Mouse (Mus musculus) kidney, adult 2 months (tissue): ENCODE results near the gene Hdac7. TPM values are rescaled to one million over a fixed set of nuclear protein-coding genes. Genes with fewer than 3 reads are reported as not detected.

ENCODE experiments used
- DNase-seq: peaks from one replicate; pipeline ENCODE4 v3.0.0; 2021
- H3K27ac ChIP-seq: fragments of 200-500 bp; 2 replicates; pipeline ENCODE4 v1.5.1; 2012; ENCODE audit warnings: low read depth, low read length, control low read depth, inconsistent platforms; ENCODE audit not compliant: insufficient read depth
- H3K27me3 ChIP-seq: fragments of 200-500 bp; replicated peaks from 2 replicates; pipeline ENCODE4 v1.6.1; 2012; ENCODE audit warnings: mild to moderate bottlenecking, moderate library complexity, low read length, inconsistent platforms; ENCODE audit not compliant: control insufficient read depth, insufficient read depth
- H3K36me3 ChIP-seq: fragments of 200-500 bp; 2 replicates; pipeline ENCODE4 v1.6.1; 2012; ENCODE audit warnings: mild to moderate bottlenecking, moderate library complexity, low read length, inconsistent platforms; ENCODE audit not compliant: control insufficient read depth, insufficient read depth
- H3K4me1 ChIP-seq: fragments of 200-500 bp; 2 replicates; pipeline ENCODE4 v1.6.1; 2011; ENCODE audit warnings: low read length; ENCODE audit not compliant: control insufficient read depth, insufficient read depth
- H3K4me3 ChIP-seq: fragments of 200-500 bp; 2 replicates; pipeline ENCODE4 v1.5.1; 2011; ENCODE audit warnings: mild to moderate bottlenecking, low read depth, low read length, control low read depth; ENCODE audit not compliant: insufficient read depth
- CTCF ChIP-seq: fragments of 200-500 bp; conservative IDR thresholded peaks from 2 replicates; pipeline ENCODE4 v1.5.1; 2011; ENCODE audit warnings: low read depth, mild to moderate bottlenecking, control low read depth, low read length, moderate library complexity, mixed read lengths; ENCODE audit not compliant: insufficient read depth, insufficient read length
- POLR2A ChIP-seq: fragments of 200-500 bp; IDR thresholded peaks from one replicate; pipeline ENCODE4 v1.6.1; 2011; ENCODE audit warnings: low read depth, low read length, control low read depth
- WGBS: fragments of 180-500 bp; shearing (Covaris S2); methylation state at CpG from one replicate; pipeline ENCODE4 v1.1.7; 2018; 5-methylcytosine and 5-hydroxymethylcytosine counted together
- polyA plus RNA-seq: library from polyadenylated mRNA; depleted of rRNA; stranded (reverse); fragments of >200 nt; gene quantifications from 2 replicates; pipeline ENCODE4 v1.2.3, GENCODE M21; 2012

Gene Hdac7
- polyA plus RNA-seq, 1 experiment: 41.6 TPM

DNA sequence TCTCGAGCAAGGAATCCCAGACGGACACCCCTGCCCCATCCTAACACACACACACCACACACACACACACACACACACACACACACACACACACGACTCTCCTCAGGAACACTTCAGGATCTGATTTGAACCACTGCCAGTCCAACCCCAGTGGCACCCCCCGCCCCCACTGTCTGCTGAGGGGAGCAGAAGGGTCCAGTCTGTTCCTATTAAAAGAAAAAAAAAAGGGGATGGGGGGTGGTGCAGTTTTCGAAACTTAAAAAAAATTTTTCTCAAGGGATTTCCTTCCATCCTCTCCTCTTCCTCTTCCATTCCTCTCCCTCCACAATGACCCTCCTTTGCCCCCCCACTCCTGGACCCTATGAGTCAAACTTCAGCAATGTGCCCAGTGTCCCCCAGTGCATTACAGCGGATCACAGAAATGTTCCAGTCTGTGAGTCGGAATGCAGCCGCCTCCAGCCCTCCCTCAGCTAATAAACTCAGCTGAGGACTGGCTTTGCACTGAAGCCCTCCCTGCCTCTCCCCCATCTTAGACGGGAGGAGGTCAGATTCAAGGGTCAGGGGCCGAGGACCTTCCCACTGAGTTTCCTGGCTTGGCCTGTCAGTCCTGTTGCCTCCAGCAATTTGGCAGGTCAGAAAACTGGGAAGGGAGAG lies 12.2 kb downstream of the Hdac7 start:
- peak; percentile 70 for DNase-seq
- no peaks in the 10 kb centered on the region for H3K36me3 ChIP-seq
- TF ChIP-seq POLR2A (no peak), CTCF (no peak)
- peak overlapping the region; percentile 98 for H3K27ac ChIP-seq
- H3K27me3 ChIP-seq: no peaks in the 10 kb centered on the region
- 8% methylated on average over 10 of the region's 10 CpGs for WGBS
- H3K4me1 ChIP-seq: peaks cover 26% of the 10 kb centered on the region
- peak overlapping the region; percentile 65 for H3K4me3 ChIP-seq

DNA sequence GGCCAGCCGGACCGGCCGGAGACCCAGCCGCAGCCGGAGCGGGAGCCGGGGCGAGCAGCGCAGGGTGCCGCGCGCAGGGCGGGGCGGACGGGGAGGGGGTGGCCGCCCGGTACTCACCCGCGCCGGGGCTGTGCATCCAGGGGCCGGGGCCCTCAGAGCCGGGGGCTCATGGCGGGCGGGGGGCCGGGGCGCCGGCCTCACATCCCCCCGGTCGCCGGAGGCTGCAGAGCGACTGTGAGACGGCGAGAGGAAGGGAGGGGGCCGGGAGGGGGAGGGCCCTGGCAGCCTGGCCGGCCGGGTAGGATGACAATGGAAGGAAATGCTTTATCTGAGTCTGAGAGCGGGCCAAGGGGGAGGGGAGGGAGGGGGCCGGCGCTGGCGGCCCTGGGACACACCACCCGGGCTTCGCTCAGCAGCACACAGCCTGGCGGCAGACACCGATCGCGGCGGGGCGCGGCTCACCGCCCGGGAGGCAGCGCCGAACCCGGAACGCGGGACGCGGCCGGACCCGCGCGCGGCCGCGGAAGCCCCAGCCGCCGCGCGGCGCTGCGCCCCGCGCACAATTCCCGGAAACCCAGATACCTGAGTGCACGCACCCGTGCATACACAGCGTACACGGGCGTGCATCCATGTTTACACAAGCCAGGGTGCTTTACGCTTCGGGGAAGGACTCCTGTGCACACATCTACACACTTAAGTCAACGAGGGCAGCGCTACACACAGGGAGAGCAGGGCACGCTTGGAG lies 12.9 kb downstream of the Hdac7 start:
- WGBS: under 1% methylated on average over 83 of the region's 84 CpGs
- DNase-seq: peak; percentile 78
- TF ChIP-seq POLR2A (no peak), CTCF (no peak)
- Histone ChIP-seq H3K4me1 (peaks cover 22% of the 10 kb centered on the region), H3K27ac (peak overlapping the region; percentile 98), H3K4me3 (peak overlapping the region; percentile 65), H3K36me3 (no peaks in the 10 kb centered on the region), H3K27me3 (no peaks in the 10 kb centered on the region)

DNA sequence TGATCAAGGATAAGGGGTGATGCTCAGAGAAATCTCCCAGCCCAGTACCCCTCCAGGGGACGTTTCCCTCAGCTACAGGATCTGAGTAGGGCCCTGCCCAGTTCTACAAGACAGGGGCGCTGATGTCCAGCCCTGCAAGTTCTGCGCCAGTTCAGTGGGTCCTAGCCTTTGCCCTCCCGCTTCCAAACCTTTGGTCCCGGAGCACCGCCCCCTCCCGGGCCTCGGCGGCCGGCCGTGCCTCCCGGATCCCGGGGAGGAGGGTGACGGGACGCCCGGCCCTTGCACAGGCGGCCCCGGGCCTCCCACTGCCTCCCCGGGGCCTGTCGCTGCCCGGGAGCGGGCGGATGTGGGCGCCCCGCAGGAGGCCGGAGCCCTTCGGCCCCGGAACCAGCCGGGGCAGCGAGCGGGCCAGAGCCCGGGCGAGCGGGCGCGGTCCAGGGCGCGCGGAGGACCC lies 13.5 kb downstream of the Hdac7 start:
- WGBS: 1% methylated on average over 37 of the region's 39 CpGs
- H3K4me3 ChIP-seq: peak overlapping the region; percentile 65

DNA sequence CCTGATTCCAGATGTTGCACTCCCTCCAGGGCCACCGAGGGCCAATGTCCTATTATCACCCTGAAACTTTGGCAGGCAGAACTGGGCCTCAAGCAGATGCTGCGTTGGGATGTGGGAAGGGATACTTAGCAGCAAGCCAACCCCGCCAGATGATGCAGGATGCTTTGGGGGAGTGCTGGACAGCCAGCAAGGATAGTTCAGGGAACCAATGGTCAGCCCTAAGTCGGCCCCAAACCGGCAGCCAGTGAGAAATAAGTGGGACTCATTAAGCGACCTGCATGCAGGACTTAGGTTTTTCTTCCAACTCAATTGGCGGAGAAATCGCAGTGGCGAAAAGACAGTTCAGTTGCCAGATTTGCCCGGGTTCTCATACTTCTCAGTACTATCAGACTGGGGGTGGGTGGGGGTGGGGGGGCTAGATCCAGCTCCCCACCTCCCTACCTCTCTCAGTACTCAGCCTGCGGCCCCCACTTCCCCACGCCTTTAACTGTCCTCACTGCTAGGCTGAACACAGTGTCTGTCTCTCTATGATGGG lies 14.0 kb downstream of the Hdac7 start:
- DNase-seq: no peak
- TF ChIP-seq POLR2A (no peak), CTCF (no peak)
- no peaks in the 10 kb centered on the region for H3K27me3 ChIP-seq
- H3K4me1 ChIP-seq: peaks cover 18% of the 10 kb centered on the region
- H3K27ac ChIP-seq: peak overlapping the region; percentile 40
- peak overlapping the region; percentile 65 for H3K4me3 ChIP-seq
- WGBS: 29% methylated on average over 12 of the region's 12 CpGs
- H3K36me3 ChIP-seq: no peaks in the 10 kb centered on the region

More for the DNA sequence above, 13.5 kb downstream of the Hdac7 start:
- peak; percentile 78 for DNase-seq
- Histone ChIP-seq H3K36me3 (no peaks in the 10 kb centered on the region), H3K27me3 (no peaks in the 10 kb centered on the region), H3K4me1 (peaks cover 18% of the 10 kb centered on the region), H3K27ac (peak overlapping the region; percentile 40)
- TF ChIP-seq POLR2A (no peak), CTCF (no peak)

DNA sequence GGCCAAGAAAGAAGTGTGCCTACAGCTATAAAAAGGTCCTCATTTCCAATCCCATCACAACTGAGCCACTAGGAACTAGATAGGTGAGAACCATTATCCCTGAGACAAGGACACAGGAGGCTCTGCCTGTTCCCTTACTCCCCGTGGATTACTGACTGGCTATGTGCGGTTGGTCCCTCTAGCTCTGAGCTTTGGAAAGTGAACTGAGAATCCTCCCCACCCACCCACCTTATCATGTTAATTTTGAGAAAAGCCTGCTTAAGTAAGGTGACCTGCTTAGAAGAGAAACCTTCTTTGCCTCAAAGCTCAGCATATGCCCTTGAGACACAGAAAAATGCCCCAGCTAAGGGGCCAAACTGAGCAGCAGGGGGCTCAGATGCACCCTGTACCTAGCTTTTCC lies 14.9 kb downstream of the Hdac7 start:
- Histone ChIP-seq H3K27me3 (no peaks in the 10 kb centered on the region), H3K36me3 (no peaks in the 10 kb centered on the region), H3K4me1 (peaks cover 22% of the 10 kb centered on the region), H3K27ac (peak overlapping the region; percentile 3; the same call in 1 of the 2 replicates), H3K4me3 (0 out of 2 replicates have a peak overlapping the region, but pooled peaks have one; percentile 65)
- TF ChIP-seq POLR2A (no peak), CTCF (no peak)
- no peak for DNase-seq
- 59% methylated on average over 2 of the region's 2 CpGs for whole genome bisulfite sequencing

DNA sequence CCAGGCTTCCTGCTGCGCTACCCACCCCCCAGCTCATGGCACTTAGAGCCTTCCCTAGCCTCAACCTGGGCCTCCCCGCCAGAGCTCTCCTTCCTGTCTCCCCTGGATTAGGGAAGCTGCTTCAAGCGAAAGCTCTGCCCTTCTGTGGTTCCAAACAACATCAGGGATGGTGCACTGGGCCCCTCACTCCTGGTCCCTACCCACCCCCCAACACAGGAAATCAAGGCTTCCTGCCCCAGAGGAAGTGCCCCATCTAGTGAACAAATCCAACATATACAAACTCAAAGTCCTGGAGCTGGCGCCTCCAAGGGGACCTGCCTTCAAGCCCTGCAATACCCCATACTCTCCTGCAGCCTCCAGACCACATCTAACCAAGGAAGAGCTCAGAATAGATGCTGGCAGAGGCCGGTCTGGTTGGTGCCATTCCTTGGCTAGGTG lies 15.4 kb downstream of the Hdac7 start:
- TF ChIP-seq POLR2A (no peak), CTCF (no peak)
- H3K27me3 ChIP-seq: no peaks in the 10 kb centered on the region
- 61% methylated on average over 5 of the region's 5 CpGs for WGBS
- no peaks in the 10 kb centered on the region for H3K36me3 ChIP-seq
- H3K4me1 ChIP-seq: peaks cover 26% of the 10 kb centered on the region
- peak overlapping the region; percentile 32 for H3K27ac ChIP-seq
- DNase-seq: peak; percentile 58
- H3K4me3 ChIP-seq: peak overlapping the region; percentile 16; the same call in 1 of the 2 replicates
